Mouse (Mus musculus): ENCODE data around the gene Zfp706. TPM values are rescaled to one million over a fixed set of nuclear protein-coding genes. Genes with fewer than 3 reads are reported as not detected.

Gene Zfp706
- polyA plus RNA-seq, 1 experiment from 2014 or later, result 426 TPM

- Histone ChIP-seq H3K9ac (no peak overlapping the region), H3K9me3 (no peaks in the 10 kb centered on the region), H3K36me3 (no peaks in the 10 kb centered on the region), H3K4me2 (peak overlapping the region; percentile 25), H3K27me3 (replicated peaks) (no peaks in the 10 kb centered on the region), H3K4me1 (peaks cover 26% of the 10 kb centered on the region), H3K4me3 (no peak overlapping the region), H3K27ac (replicated peaks) (peak overlapping the region; percentile 68)
- 31% methylated on average over 7 of the region's 7 CpGs for WGBS
- ATAC-seq (ENCODE audit: extremely low read depth, insufficient number of reproducible peaks, low FRiP score, low TSS enrichment), result no peak
These were observed 29.0 kb upstream of the Zfp706 start for GRCm38 (mm10) chr15:37036481-37037156.

GRCm38 (mm10) chr15:37034155-37034554 is 26.6 kb upstream of the Zfp706 start:
- 69% methylated on average over 2 of the region's 2 CpGs for WGBS
- ATAC-seq (ENCODE audit: extremely low read depth, insufficient number of reproducible peaks, low FRiP score, low TSS enrichment), result no peak

GRCm38 (mm10) chr15:37033431-37033830 is 25.9 kb upstream of the Zfp706 start:
- Histone ChIP-seq H3K27me3 (replicated peaks) (no peaks in the 10 kb centered on the region), H3K36me3 (no peaks in the 10 kb centered on the region), H3K9me3 (no peaks in the 10 kb centered on the region), H3K4me1 (peaks cover 30% of the 10 kb centered on the region), H3K4me2 (no peak overlapping the region), H3K4me3 (no peak overlapping the region), H3K27ac (replicated peaks) (no peak overlapping the region), H3K9ac (no peak overlapping the region)
- 74% methylated on average over 2 of the region's 2 CpGs for WGBS
- ATAC-seq (ENCODE audit: extremely low read depth, insufficient number of reproducible peaks, low FRiP score, low TSS enrichment), result no peak

More at GRCm38 (mm10) chr15:37034155-37034554, 26.6 kb upstream of the Zfp706 start:
- H3K4me2 ChIP-seq, result no peak overlapping the region
- H3K27me3 ChIP-seq (replicated peaks), result no peaks in the 10 kb centered on the region
- no peaks in the 10 kb centered on the region for H3K9me3 ChIP-seq
- no peak overlapping the region for H3K27ac ChIP-seq (replicated peaks)
- peaks cover 34% of the 10 kb centered on the region for H3K4me1 ChIP-seq
- no peak overlapping the region for H3K4me3 ChIP-seq
- no peak overlapping the region for H3K9ac ChIP-seq
- no peaks in the 10 kb centered on the region for H3K36me3 ChIP-seq

GRCm38 (mm10) chr15:37031334-37032150 is 24.0 kb upstream of the Zfp706 start:
- Histone ChIP-seq H3K27ac (replicated peaks) (peak overlapping the region; percentile 20; the same call in 1 of the 2 replicates), H3K4me1 (peaks cover 19% of the 10 kb centered on the region), H3K9ac (no peak overlapping the region), H3K4me3 (no peak overlapping the region), H3K27me3 (replicated peaks) (no peaks in the 10 kb centered on the region), H3K4me2 (no peak overlapping the region), H3K36me3 (no peaks in the 10 kb centered on the region), H3K9me3 (no peaks in the 10 kb centered on the region)
- no peak for ATAC-seq (ENCODE audit: extremely low read depth, insufficient number of reproducible peaks, low FRiP score, low TSS enrichment)
- 25% methylated on average over 6 of the region's 6 CpGs for WGBS

- no peak overlapping the region for H3K4me3 ChIP-seq
These were observed 23.4 kb upstream of the Zfp706 start for GRCm38 (mm10) chr15:37030929-37031328.

GRCm38 (mm10) chr15:37027956-37028355 is 20.4 kb upstream of the Zfp706 start:
- H3K27ac ChIP-seq (replicated peaks), result no peak overlapping the region
- H3K4me2 ChIP-seq, result no peak overlapping the region
- H3K36me3 ChIP-seq, result no peaks in the 10 kb centered on the region
- ATAC-seq (ENCODE audit: extremely low read depth, insufficient number of reproducible peaks, low FRiP score, low TSS enrichment), result no peak
- no peaks in the 10 kb centered on the region for H3K27me3 ChIP-seq (replicated peaks)
- no peaks in the 10 kb centered on the region for H3K9me3 ChIP-seq
- peaks cover 11% of the 10 kb centered on the region for H3K4me1 ChIP-seq
- no peak overlapping the region for H3K4me3 ChIP-seq
- H3K9ac ChIP-seq, result no peak overlapping the region

More at GRCm38 (mm10) chr15:37030929-37031328, 23.4 kb upstream of the Zfp706 start:
- peaks cover 12% of the 10 kb centered on the region for H3K4me1 ChIP-seq
- H3K9ac ChIP-seq, result no peak overlapping the region
- H3K27ac ChIP-seq (replicated peaks), result no peak overlapping the region
- no peak overlapping the region for H3K4me2 ChIP-seq
- WGBS, result 55% methylated on average over 3 of the region's 3 CpGs
- ATAC-seq (ENCODE audit: extremely low read depth, insufficient number of reproducible peaks, low FRiP score, low TSS enrichment), result no peak
- H3K27me3 ChIP-seq (replicated peaks), result no peaks in the 10 kb centered on the region
- H3K9me3 ChIP-seq, result no peaks in the 10 kb centered on the region
- H3K36me3 ChIP-seq, result no peaks in the 10 kb centered on the region

- WGBS, result 57% methylated on average over 4 of the region's 4 CpGs
- no peak for ATAC-seq (ENCODE audit: extremely low read depth, insufficient number of reproducible peaks, low FRiP score, low TSS enrichment)
- Histone ChIP-seq H3K4me3 (no peak overlapping the region), H3K36me3 (no peaks in the 10 kb centered on the region), H3K9ac (no peak overlapping the region), H3K4me2 (no peak overlapping the region), H3K27me3 (replicated peaks) (no peaks in the 10 kb centered on the region), H3K4me1 (peaks cover 7% of the 10 kb centered on the region), H3K9me3 (no peaks in the 10 kb centered on the region), H3K27ac (replicated peaks) (no peak overlapping the region)
These were observed 18.9 kb upstream of the Zfp706 start for GRCm38 (mm10) chr15:37026458-37026857.

- Histone ChIP-seq H3K27me3 (replicated peaks) (no peaks in the 10 kb centered on the region), H3K27ac (replicated peaks) (no peak overlapping the region), H3K4me3 (no peak overlapping the region), H3K9ac (no peak overlapping the region), H3K9me3 (no peaks in the 10 kb centered on the region), H3K36me3 (no peaks in the 10 kb centered on the region), H3K4me1 (no peaks in the 10 kb centered on the region), H3K4me2 (no peak overlapping the region)
- no peak for ATAC-seq (ENCODE audit: extremely low read depth, insufficient number of reproducible peaks, low FRiP score, low TSS enrichment)
These were observed 13.1 kb upstream of the Zfp706 start for GRCm38 (mm10) chr15:37020581-37021245.

GRCm38 (mm10) chr15:37019434-37019833 is 11.9 kb upstream of the Zfp706 start:
- 67% methylated on average over 3 of the region's 3 CpGs for WGBS
- Histone ChIP-seq H3K4me1 (no peaks in the 10 kb centered on the region), H3K27ac (replicated peaks) (no peak overlapping the region), H3K36me3 (no peaks in the 10 kb centered on the region), H3K27me3 (replicated peaks) (no peaks in the 10 kb centered on the region), H3K4me2 (no peak overlapping the region), H3K9me3 (no peaks in the 10 kb centered on the region), H3K4me3 (no peak overlapping the region), H3K9ac (no peak overlapping the region)
- ATAC-seq (ENCODE audit: extremely low read depth, insufficient number of reproducible peaks, low FRiP score, low TSS enrichment), result no peak

GRCm38 (mm10) chr15:37011897-37012296 is 4.3 kb upstream of the Zfp706 start:
- ATAC-seq (ENCODE audit: extremely low read depth, insufficient number of reproducible peaks, low FRiP score, low TSS enrichment), result no peak
- Histone ChIP-seq H3K27me3 (replicated peaks) (no peaks in the 10 kb centered on the region), H3K27ac (replicated peaks) (no peak overlapping the region), H3K4me3 (no peak overlapping the region), H3K4me2 (no peak overlapping the region), H3K9ac (no peak overlapping the region), H3K4me1 (peaks cover 8% of the 10 kb centered on the region), H3K9me3 (no peaks in the 10 kb centered on the region), H3K36me3 (no peaks in the 10 kb centered on the region)
- 88% methylated on average over 7 of the region's 7 CpGs for WGBS

GRCm38 (mm10) chr15:37011316-37011715 is 3.7 kb upstream of the Zfp706 start:
- no peaks in the 10 kb centered on the region for H3K9me3 ChIP-seq
- no peaks in the 10 kb centered on the region for H3K36me3 ChIP-seq
- WGBS, result 65% methylated on average over 3 of the region's 3 CpGs
- no peaks in the 10 kb centered on the region for H3K27me3 ChIP-seq (replicated peaks)
- no peak overlapping the region for H3K9ac ChIP-seq
- peaks cover 8% of the 10 kb centered on the region for H3K4me1 ChIP-seq
- H3K27ac ChIP-seq (replicated peaks), result no peak overlapping the region
- H3K4me2 ChIP-seq, result no peak overlapping the region
- no peak overlapping the region for H3K4me3 ChIP-seq
- no peak for ATAC-seq (ENCODE audit: extremely low read depth, insufficient number of reproducible peaks, low FRiP score, low TSS enrichment)
